Mouse (Mus musculus) liver, adult 2 months (tissue): ENCODE results near the gene Nhp2. TPM values are rescaled to one million over a fixed set of nuclear protein-coding genes. Genes with fewer than 3 reads are reported as not detected.
"Not testable (repeated sequence)": the region's sequence is repeated elsewhere in the genome, so short reads cannot be mapped to it uniquely, and the experiment has no call there.

Source experiments
- DNase-seq: peaks from one replicate; pipeline ENCODE4 v3.0.0-alpha.2; 2011; ENCODE audit warnings: low read depth, low spot score; ENCODE audit errors: extremely low read depth
- H3K27ac ChIP-seq: fragments of 200-500 bp; replicated peaks from 2 replicates; pipeline ENCODE4 v1.5.1; 2012; ENCODE audit warnings: low read depth, mild to moderate bottlenecking, control low read depth, inconsistent platforms, low read length; ENCODE audit not compliant: insufficient read depth
- H3K27me3 ChIP-seq: fragments of 200-500 bp; 2 replicates; pipeline ENCODE4 v1.6.1; 2012; ENCODE audit warnings: mild to moderate bottlenecking, moderate library complexity, low read length, inconsistent platforms; ENCODE audit not compliant: control insufficient read depth, insufficient read depth
- H3K36me3 ChIP-seq: fragments of 200-500 bp; 2 replicates; pipeline ENCODE4 v1.6.1; 2012; ENCODE audit warnings: low read length, inconsistent platforms; ENCODE audit not compliant: control insufficient read depth, insufficient read depth
- H3K4me1 ChIP-seq: fragments of 200-500 bp; 2 replicates; pipeline ENCODE4 v1.6.1; 2011; ENCODE audit warnings: low read length; ENCODE audit not compliant: control insufficient read depth, insufficient read depth
- H3K4me3 ChIP-seq: fragments of 200-500 bp; 2 replicates; pipeline ENCODE4 v1.5.1; 2011; ENCODE audit warnings: low read depth, mild to moderate bottlenecking, control low read depth, low read length, moderate library complexity; ENCODE audit not compliant: insufficient read depth
- H3K79me2 ChIP-seq: fragments of 200-500 bp; 2 replicates; pipeline ENCODE4 v1.6.1; 2012; ENCODE audit warnings: inconsistent platforms, mild to moderate bottlenecking, low read length, moderate library complexity; ENCODE audit not compliant: control insufficient read depth, insufficient read depth
- H3K9ac ChIP-seq: fragments of 200-500 bp; 2 replicates; pipeline ENCODE4 v1.6.1; 2012; ENCODE audit warnings: low read depth, mild to moderate bottlenecking, control low read depth, inconsistent platforms, low read length
- CTCF ChIP-seq: fragments of 200-500 bp; IDR thresholded peaks from 2 replicates; pipeline ENCODE4 v1.5.1; 2011; ENCODE audit warnings: low read depth, low read length, control low read depth
- POLR2A ChIP-seq: fragments of 200-500 bp; IDR thresholded peaks from 2 replicates; pipeline ENCODE4 v1.6.1; 2011; ENCODE audit warnings: low read length, control low read depth; ENCODE audit not compliant: insufficient read depth; ENCODE audit errors: extremely low read depth
- WGBS: fragments of 180-500 bp; shearing (Covaris S2); methylation state at CpG from one replicate; pipeline ENCODE4 v1.1.7; 2018; 5-methylcytosine and 5-hydroxymethylcytosine counted together
- polyA plus RNA-seq: library from polyadenylated mRNA; depleted of rRNA; stranded (reverse); fragments of >200 nt; gene quantifications from 2 replicates; pipeline ENCODE4 v1.2.3, GENCODE M21; 2012
- total RNA-seq: library from RNA; depleted of rRNA; stranded (reverse); fragments of >200 nt; gene quantifications from 2 replicates; pipeline ENCODE4 v1.2.3, GENCODE M21; 2014

Nhp2 gene
- total and polyA plus RNA-seq, 2 experiments: 26.4 to 33.8 TPM

DNA sequence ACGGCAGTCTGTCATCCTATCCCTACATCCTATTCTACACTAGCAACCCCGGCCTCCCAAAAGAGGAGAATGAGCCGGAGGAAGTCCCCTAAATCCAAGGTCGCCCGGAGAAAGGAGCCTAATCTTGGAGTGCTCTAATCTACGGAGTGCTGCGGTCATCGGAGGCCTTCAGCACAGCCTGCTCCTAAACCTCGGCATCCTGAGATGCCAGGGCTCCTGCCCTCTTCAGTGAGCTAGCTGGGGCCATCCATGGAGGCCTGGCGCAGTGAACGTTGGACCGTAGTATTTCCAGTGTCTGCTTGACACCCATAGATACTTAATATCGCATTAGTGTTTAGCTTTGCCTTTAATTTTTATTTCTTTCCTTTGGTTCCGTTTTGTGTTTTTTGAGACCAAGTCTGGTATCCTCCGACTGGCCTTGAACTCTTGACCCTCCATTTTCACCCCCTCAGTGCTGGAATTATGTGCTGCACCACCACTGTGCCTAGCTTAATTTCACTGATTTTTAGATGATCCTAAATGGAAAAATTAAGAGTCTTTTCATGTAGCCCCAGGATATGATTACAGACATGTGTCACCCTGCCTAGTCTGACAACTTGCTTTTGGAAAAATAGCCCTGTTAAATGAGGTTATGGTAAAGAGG, 12.3 kb upstream of the Nhp2 start:
- Histone ChIP-seq H3K4me1 (peaks cover 3% of the 10 kb centered on the region), H3K27ac (peak overlapping the region; percentile 63), H3K9ac (peak overlapping the region; percentile 71), H3K79me2 (peaks cover 9% of the 10 kb centered on the region; the same call in 1 of the 2 replicates), H3K4me3 (peak overlapping the region; percentile 57), H3K27me3 (no peaks in the 10 kb centered on the region), H3K36me3 (peaks cover 29% of the 10 kb centered on the region)
- DNase-seq: no peak
- WGBS: 5% methylated on average over 15 of the region's 15 CpGs
- TF ChIP-seq POLR2A: no peak
- TF ChIP-seq CTCF: no peak

DNA sequence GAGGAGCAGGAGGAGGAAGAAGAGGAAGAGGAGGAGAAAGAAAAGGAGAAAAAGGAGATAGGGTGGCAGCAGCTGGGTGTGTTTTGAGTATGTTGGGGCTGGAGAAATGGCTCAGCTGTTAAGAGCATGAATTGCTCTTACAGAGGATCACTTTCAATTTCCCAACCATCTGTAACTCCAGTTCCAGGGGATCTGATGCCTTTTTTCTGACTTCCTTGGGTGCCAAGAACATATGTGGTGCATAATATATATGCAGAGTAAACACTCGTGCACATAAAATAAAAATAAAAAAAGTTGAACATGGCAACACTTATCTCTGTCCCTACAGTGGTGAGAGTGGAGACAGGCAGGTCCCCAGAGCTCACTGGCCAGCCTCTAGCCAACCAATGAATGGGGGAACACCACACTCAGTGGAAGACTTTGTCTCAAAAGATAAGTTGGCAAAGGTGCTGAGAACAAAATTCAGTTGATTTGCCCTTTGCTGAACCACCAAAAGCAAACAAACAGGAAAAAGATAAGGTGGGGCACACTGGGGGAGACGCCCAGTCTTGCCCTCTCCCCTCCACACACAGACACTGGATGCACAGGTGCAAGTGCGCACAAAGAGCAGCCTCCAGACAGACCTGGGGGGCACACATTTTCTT, 10.1 kb upstream of the Nhp2 start:
- Histone ChIP-seq H3K79me2 (peaks cover 9% of the 10 kb centered on the region; the same call in 1 of the 2 replicates), H3K36me3 (peaks cover 8% of the 10 kb centered on the region), H3K9ac (no peak overlapping the region), H3K4me3 (no peak overlapping the region), H3K4me1 (peaks cover 3% of the 10 kb centered on the region), H3K27me3 (no peaks in the 10 kb centered on the region), H3K27ac (no peak overlapping the region)
- WGBS: 49% methylated on average over 3 of the region's 3 CpGs
- DNase-seq: peak; percentile 74
- TF ChIP-seq POLR2A (no peak), CTCF (no peak)

DNA sequence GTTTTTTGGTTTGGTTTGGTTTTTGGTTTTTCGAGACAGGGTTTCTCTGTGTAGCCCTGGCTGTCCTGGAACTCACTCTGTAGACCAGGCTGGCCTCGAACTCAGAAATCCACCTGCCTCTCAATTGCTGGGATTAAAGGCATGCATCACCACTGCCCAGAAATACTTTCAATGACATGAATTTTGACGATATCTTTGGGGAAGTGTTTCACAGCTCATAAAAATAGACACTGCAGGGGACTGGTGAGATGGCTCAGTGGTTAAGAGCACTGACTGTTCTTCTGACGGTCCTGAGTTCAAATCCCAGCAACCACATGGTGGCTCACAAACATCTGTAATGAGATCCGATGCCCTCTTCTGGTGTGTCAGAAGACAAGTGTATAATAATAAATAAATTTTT, 9.6 kb upstream of the Nhp2 start:
- WGBS: 80% methylated on average over 5 of the region's 5 CpGs
- not testable (repeated sequence) for H3K27me3 ChIP-seq, H3K79me2 ChIP-seq, H3K36me3 ChIP-seq, H3K4me3 ChIP-seq, H3K9ac ChIP-seq, H3K4me1 ChIP-seq, DNase-seq, H3K27ac ChIP-seq

DNA sequence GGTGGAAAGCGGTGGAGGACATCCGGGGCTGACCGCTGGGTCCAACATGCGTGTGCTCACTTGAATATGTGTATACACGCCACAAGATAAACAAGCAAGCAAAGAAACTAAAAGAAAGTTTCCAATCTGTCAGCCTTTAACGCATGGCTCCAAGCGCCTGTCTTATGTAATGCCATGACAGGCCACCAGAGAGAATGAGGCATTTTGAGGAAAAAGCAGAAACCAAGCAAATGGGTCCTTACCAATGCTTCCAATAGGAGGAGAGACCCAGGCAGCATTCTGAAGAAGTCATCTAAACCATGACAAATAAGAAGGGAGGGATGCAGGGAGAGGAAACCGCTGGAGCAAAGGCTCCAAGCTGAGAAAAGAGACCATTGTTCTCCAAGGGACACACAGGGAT, 5.3 kb upstream of the Nhp2 start:
- Histone ChIP-seq H3K4me1 (peaks cover 7% of the 10 kb centered on the region), H3K27ac (no peak overlapping the region), H3K36me3 (no peaks in the 10 kb centered on the region), H3K79me2 (no peaks in the 10 kb centered on the region), H3K9ac (no peak overlapping the region), H3K4me3 (no peak overlapping the region), H3K27me3 (no peaks in the 10 kb centered on the region)
- TF ChIP-seq POLR2A: no peak
- TF ChIP-seq CTCF: no peak
- 79% methylated on average over 8 of the region's 8 CpGs for WGBS
- DNase-seq: no peak

DNA sequence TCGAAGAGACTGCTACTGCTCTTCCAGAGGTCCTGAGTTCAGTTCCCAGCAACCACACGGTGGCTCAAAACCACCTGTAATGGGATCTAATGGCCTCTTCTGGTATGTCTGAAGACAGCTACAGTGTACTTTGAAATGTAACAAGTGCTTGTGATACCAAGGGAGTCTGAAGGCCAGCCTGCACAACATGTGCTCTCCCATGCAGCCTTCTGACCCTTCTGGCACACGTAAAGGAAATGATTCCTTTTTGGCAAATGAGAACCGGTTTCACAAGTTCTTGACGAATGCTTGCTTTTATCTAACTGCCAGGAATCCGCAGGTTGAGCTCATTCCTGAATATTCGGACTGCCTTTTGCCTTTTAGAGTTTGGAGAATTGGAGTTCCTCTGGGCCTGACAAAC, 4.4 kb upstream of the Nhp2 start:
- Histone ChIP-seq H3K79me2 (0 out of 2 replicates have a peak, but pooled peaks cover 4% of the 10 kb centered on the region), H3K27me3 (no peaks in the 10 kb centered on the region), H3K36me3 (no peaks in the 10 kb centered on the region), H3K27ac (peak overlapping the region; percentile 98), H3K4me1 (peaks cover 7% of the 10 kb centered on the region), H3K4me3 (peak overlapping the region; percentile 45; the same call in 1 of the 2 replicates), H3K9ac (peak overlapping the region; percentile 79)
- DNase-seq: peak; percentile 82
- WGBS: 16% methylated on average over 7 of the region's 7 CpGs
- TF ChIP-seq POLR2A (no peak), CTCF (no peak)

DNA sequence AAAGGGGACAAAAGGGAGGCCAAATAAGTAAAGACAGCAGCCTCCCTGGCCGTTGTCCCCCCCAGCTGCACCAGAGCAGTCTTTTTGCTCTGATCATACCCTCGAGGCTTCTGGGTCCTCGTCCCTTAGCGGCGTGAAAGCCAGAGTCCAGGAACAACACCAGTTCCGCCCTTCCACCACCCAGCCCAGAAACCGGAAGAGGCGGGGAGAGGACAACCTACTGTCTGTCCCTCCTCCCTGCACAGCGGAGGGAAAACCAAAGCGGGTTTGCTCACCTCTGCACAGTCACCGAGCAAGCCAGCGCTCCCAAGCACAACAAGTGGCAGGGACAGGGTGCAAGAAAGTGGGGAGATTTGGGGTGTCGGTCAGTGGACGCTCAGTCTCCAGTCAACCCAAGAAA, 3.9 kb upstream of the Nhp2 start:
- no peak for TF ChIP-seq CTCF
- peak; percentile 83 for TF ChIP-seq POLR2A
- DNase-seq: peak; percentile 84

DNA sequence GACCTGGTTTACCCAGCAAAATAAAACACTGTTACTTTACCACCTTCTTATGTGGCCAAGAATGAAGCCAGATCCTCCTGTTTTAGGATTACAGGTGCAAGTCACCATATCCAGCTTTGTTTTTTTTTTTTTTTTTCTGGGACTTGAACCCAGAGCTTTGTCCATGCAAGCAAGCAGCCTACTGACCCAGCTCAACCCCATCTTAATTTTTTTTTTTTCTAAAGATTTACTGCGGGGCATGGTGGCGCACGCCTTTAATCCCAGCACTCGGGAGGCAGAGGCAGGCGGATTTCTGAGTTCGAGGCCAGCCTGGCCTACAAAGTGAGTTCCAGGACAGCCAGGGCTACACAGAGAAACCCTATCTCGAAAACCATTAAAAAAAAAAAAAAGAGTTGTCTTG, 3.4 kb upstream of the Nhp2 start:
- H3K4me3 ChIP-seq, DNase-seq, H3K9ac ChIP-seq, H3K27me3 ChIP-seq, H3K27ac ChIP-seq, H3K36me3 ChIP-seq, H3K79me2 ChIP-seq, H3K4me1 ChIP-seq: not testable (repeated sequence)
- WGBS: 87% methylated on average over 7 of the region's 7 CpGs

More for the DNA sequence above, 3.9 kb upstream of the Nhp2 start:
- H3K36me3 ChIP-seq: no peaks in the 10 kb centered on the region
- peak overlapping the region; percentile 79 for H3K9ac ChIP-seq
- H3K79me2 ChIP-seq: 0 out of 2 replicates have a peak, but pooled peaks cover 6% of the 10 kb centered on the region
- peaks cover 7% of the 10 kb centered on the region for H3K4me1 ChIP-seq
- H3K27me3 ChIP-seq: no peaks in the 10 kb centered on the region
- H3K4me3 ChIP-seq: peak overlapping the region; percentile 45
- WGBS: under 1% methylated on average over 14 of the region's 14 CpGs
- H3K27ac ChIP-seq: peak overlapping the region; percentile 98
